Mouse (Mus musculus) bone marrow, adult 2 months (tissue): ENCODE data around the gene Fam117b.

Experiments
- CTCF ChIP-seq: fragments of 200-500 bp; IDR thresholded peaks from 2 replicates; pipeline ENCODE4 v1.5.1; 2011; ENCODE audit warnings: low read length, control low read depth; ENCODE audit not compliant: control insufficient read depth, insufficient read depth
- POLR2A ChIP-seq: fragments of 200-500 bp; IDR thresholded peaks from 2 replicates; pipeline ENCODE4 v1.6.1; 2011; ENCODE audit warnings: low read depth, mild to moderate bottlenecking, control low read depth, low read length, borderline replicate concordance; ENCODE audit not compliant: control insufficient read depth

GRCm38 (mm10) chr1:59886899-59887298 is 25.9 kb upstream of the Fam117b start:
- TF ChIP-seq CTCF (no peak), POLR2A (no peak)
